Mouse (Mus musculus) embryonic fibroblast, embryonic 13.5 days (primary cell): ENCODE measurements around the gene Tnfrsf19.

ENCODE experiments used
- CTCF ChIP-seq: IDR thresholded peaks from 2 replicates; pipeline ENCODE4 v1.5.1; 2011; ENCODE audit warnings: mild to moderate bottlenecking, control low read depth, low read length, moderate library complexity, borderline replicate concordance; ENCODE audit not compliant: insufficient read depth
- POLR2A ChIP-seq: IDR thresholded peaks from 2 replicates; pipeline ENCODE4 v1.6.1; 2011; ENCODE audit warnings: low read depth, mild to moderate bottlenecking, control low read depth, low read length, moderate library complexity

GRCm38 (mm10) chr14:61024006-61024405 lies 22.3 kb downstream of the Tnfrsf19 start:
- TF ChIP-seq POLR2A (no peak), CTCF (no peak)
